Mouse (Mus musculus) limb, embryonic 11.5 days (tissue): ENCODE results near the gene Cnga1. TPM values are rescaled to one million over a fixed set of nuclear protein-coding genes. Genes with fewer than 3 reads are reported as not detected.
"Not testable (repeated sequence)": the region's sequence is repeated elsewhere in the genome, so short reads cannot be mapped to it uniquely, and the experiment has no call there.

Experiments used
- ATAC-seq: fragments of 200-750 bp; cut with Nextera tagmentation; 2 replicates; pipeline ENCODE4 v1.8.0; 2017; ENCODE audit warnings: low read depth; ENCODE audit not compliant: insufficient number of reproducible peaks, low FRiP score, low TSS enrichment
- DNase-seq: peaks from one replicate; pipeline ENCODE4 v3.0.0-alpha.2; 2015; ENCODE audit warnings: low spot score
- H3K27ac ChIP-seq: fragments of 300-500 bp; sonication (generic); replicated peaks from 2 replicates; pipeline ENCODE4 v1.5.1; 2014; ENCODE audit warnings: low read depth, mild to moderate bottlenecking, low read length
- H3K27me3 ChIP-seq: fragments of 300-500 bp; sonication (generic); 2 replicates; pipeline ENCODE4 v1.6.1; 2014; ENCODE audit warnings: mild to moderate bottlenecking, low read length, mixed read lengths; ENCODE audit not compliant: control insufficient read depth, insufficient read depth
- H3K36me3 ChIP-seq: fragments of 300-500 bp; sonication (generic); 2 replicates; pipeline ENCODE4 v1.6.1; 2014; ENCODE audit warnings: mild to moderate bottlenecking, low read length, moderate library complexity, mixed read lengths; ENCODE audit not compliant: control insufficient read depth, insufficient read depth
- H3K4me1 ChIP-seq: fragments of 300-500 bp; sonication (generic); 2 replicates; pipeline ENCODE4 v1.6.1; 2014; ENCODE audit warnings: low read length, mixed read lengths; ENCODE audit not compliant: control insufficient read depth, insufficient read depth
- H3K4me2 ChIP-seq: fragments of 300-500 bp; sonication (generic); 2 replicates; pipeline ENCODE4 v1.6.1; 2014; ENCODE audit warnings: low read depth, mild to moderate bottlenecking, moderate library complexity; ENCODE audit not compliant: severe bottlenecking
- H3K4me3 ChIP-seq: fragments of 300-500 bp; sonication (generic); 2 replicates; pipeline ENCODE4 v1.5.1; 2014; ENCODE audit warnings: low read depth, low read length
- H3K9ac ChIP-seq: fragments of 300-500 bp; sonication (generic); 2 replicates; pipeline ENCODE4 v1.6.1; 2014; ENCODE audit warnings: mild to moderate bottlenecking, low read length
- H3K9me3 ChIP-seq: fragments of 300-500 bp; sonication (generic); 2 replicates; pipeline ENCODE4 v1.6.1; 2016; ENCODE audit warnings: low read length; ENCODE audit not compliant: control insufficient read depth
- WGBS: fragments of 180-500 bp; shearing (Covaris S2); extraction: QIAGEN DNeasy Blood & Tissue Kit; methylation state at CpG from one replicate; pipeline ENCODE4 v1.1.7; 2014; 5-methylcytosine and 5-hydroxymethylcytosine counted together
- polyA plus RNA-seq: library from polyadenylated mRNA; unstranded; fragments of >200 nt; fragmentation: Nextera tagmentation; extraction: Ambion mirVana; gene quantifications from 2 replicates; pipeline ENCODE4 v1.2.1, GENCODE M21; 2014

The Cnga1 gene
- polyA plus RNA-seq, 1 experiment from 2014 or later: not detected

GRCm38 (mm10) chr5:72621022-72621421 lies 23.1 kb downstream of the Cnga1 start:
- ATAC-seq: no peak
- DNase-seq: no peak
- Histone ChIP-seq H3K4me3 (no peak overlapping the region), H3K27me3 (no peaks in the 10 kb centered on the region), H3K4me2 (no peak overlapping the region), H3K9ac (no peak overlapping the region), H3K36me3 (no peaks in the 10 kb centered on the region), H3K4me1 (no peaks in the 10 kb centered on the region), H3K9me3 (no peaks in the 10 kb centered on the region), H3K27ac (no peak overlapping the region)
- WGBS: 90% methylated on average over 1 of the region's 1 CpGs

- DNase-seq (no peak), ATAC-seq (no peak)
- Histone ChIP-seq H3K27ac (no peak overlapping the region), H3K27me3 (no peaks in the 10 kb centered on the region), H3K4me3 (no peak overlapping the region), H3K9ac (no peak overlapping the region), H3K4me2 (no peak overlapping the region), H3K36me3 (no peaks in the 10 kb centered on the region), H3K4me1 (no peaks in the 10 kb centered on the region), H3K9me3 (no peaks in the 10 kb centered on the region)
- WGBS: 87% methylated on average over 4 of the region's 4 CpGs
These were observed 26.7 kb downstream of the Cnga1 start for GRCm38 (mm10) chr5:72617413-72617812.

GRCm38 (mm10) chr5:72603138-72603537 lies 40.9 kb downstream of the Cnga1 start:
- Histone ChIP-seq H3K4me3 (no peak overlapping the region), H3K27me3 (no peaks in the 10 kb centered on the region), H3K9me3 (no peaks in the 10 kb centered on the region), H3K27ac (no peak overlapping the region), H3K9ac (no peak overlapping the region), H3K4me2 (no peak overlapping the region), H3K36me3 (no peaks in the 10 kb centered on the region), H3K4me1 (no peaks in the 10 kb centered on the region)
- ATAC-seq (no peak), DNase-seq (no peak)
- 91% methylated on average over 4 of the region's 4 CpGs for WGBS

GRCm38 (mm10) chr5:72601006-72601405 lies 43.1 kb downstream of the Cnga1 start:
- H3K9me3 ChIP-seq: no peaks in the 10 kb centered on the region
- no peak for ATAC-seq
- no peaks in the 10 kb centered on the region for H3K36me3 ChIP-seq
- H3K4me3 ChIP-seq: no peak overlapping the region
- no peak overlapping the region for H3K9ac ChIP-seq
- WGBS: 16% methylated on average over 5 of the region's 5 CpGs
- H3K4me1 ChIP-seq: no peaks in the 10 kb centered on the region
- H3K27ac ChIP-seq: no peak overlapping the region
- no peaks in the 10 kb centered on the region for H3K27me3 ChIP-seq
- H3K4me2 ChIP-seq: no peak overlapping the region
- peak; percentile 64 for DNase-seq

GRCm38 (mm10) chr5:72587192-72587681 lies 56.8 kb downstream of the Cnga1 start, which contains the start of gene Gm5868:
Gene Gm5868, minus strand, starts transcription at chr5:72587551.
- peak; percentile 40 for DNase-seq
- H3K4me2 ChIP-seq: peak within 1 kb of the TSS; percentile 71
- H3K27ac ChIP-seq: no peak within 1 kb of the TSS

GRCm38 (mm10) chr5:72586667-72587191 lies 57.3 kb downstream of the Cnga1 start:
- H3K9me3 ChIP-seq, H3K27ac ChIP-seq, H3K9ac ChIP-seq, H3K4me1 ChIP-seq, H3K27me3 ChIP-seq, H3K36me3 ChIP-seq: not testable (repeated sequence)
- peak; percentile 24 for DNase-seq
- peak overlapping the region; percentile 37 for H3K4me3 ChIP-seq
- H3K4me2 ChIP-seq: peak overlapping the region; percentile 71
- ATAC-seq: 0 out of 2 replicates have a peak, but pooled peaks have one; percentile 9
- 46% methylated on average over 25 of the region's 25 CpGs for WGBS

More at GRCm38 (mm10) chr5:72587192-72587681, 56.8 kb downstream of the Cnga1 start, which contains the start of gene Gm5868:
- Histone ChIP-seq H3K27me3 (peaks cover 9% of the 10 kb centered on the region; the same call in 1 of the 2 replicates), H3K9ac (no peak within 1 kb of the TSS), H3K4me3 (peak within 1 kb of the TSS; percentile 37), H3K9me3 (no peaks in the 10 kb centered on the region), H3K36me3 (no peaks in the 10 kb centered on the region), H3K4me1 (peaks cover 3% of the 10 kb centered on the region; the same call in 1 of the 2 replicates)
- 4% methylated on average over 28 of the region's 38 CpGs for WGBS
- peak; percentile 62; the same call in 1 of the 2 replicates for ATAC-seq

- H3K27ac ChIP-seq, ATAC-seq, H3K4me1 ChIP-seq, H3K9me3 ChIP-seq, H3K36me3 ChIP-seq, H3K4me2 ChIP-seq, H3K9ac ChIP-seq, H3K4me3 ChIP-seq, DNase-seq: not testable (repeated sequence)
- H3K27me3 ChIP-seq: peaks cover 10% of the 10 kb centered on the region; the same call in 1 of the 2 replicates
- WGBS: 41% methylated on average over 7 of the region's 7 CpGs
These were observed 58.0 kb downstream of the Cnga1 start for GRCm38 (mm10) chr5:72586122-72586521.

- H3K27ac ChIP-seq, H3K27me3 ChIP-seq, H3K36me3 ChIP-seq, H3K9me3 ChIP-seq, H3K4me1 ChIP-seq: not testable (repeated sequence)
- whole genome bisulfite sequencing: 7% methylated on average over 14 of the region's 21 CpGs
- peak within 1 kb of the TSS; percentile 41 for H3K4me3 ChIP-seq
- peak within 1 kb of the TSS; percentile 71 for H3K4me2 ChIP-seq
- peak; percentile 38 for DNase-seq
- H3K9ac ChIP-seq: peak within 1 kb of the TSS; percentile 45; the same call in 1 of the 2 replicates
- ATAC-seq: peak; percentile 51
These were observed 63.1 kb downstream of the Cnga1 start, which contains the start of gene Zar1 for GRCm38 (mm10) chr5:72580970-72581332. Gene Zar1, minus strand, starts transcription at chr5:72581254.
